Mouse (Mus musculus): Measurements from ENCODE around the gene Utp20. TPM values are rescaled to one million over a fixed set of nuclear protein-coding genes. Genes with fewer than 3 reads are reported as not detected.

Gene Utp20
- polyA plus RNA-seq, 2 experiments = 6.6 to 6.7 TPM

GRCm38 (mm10) chr10:88732309-88732622, 94.3 kb downstream of the Utp20 start:
- H3K4me2 ChIP-seq (ENCODE audit: low read depth) = peak overlapping the region; percentile 86
- TF ChIP-seq CTCF (IDR thresholded peaks at IDR 0.05; ENCODE audit: low read depth) = 0 out of 2 replicates have a peak, but pooled peaks have one; percentile 6
- no peak for TF ChIP-seq EP300 (IDR thresholded peaks at IDR 0.05; ENCODE audit: low read depth)
- no peaks in the 10 kb centered on the region for H3K27me3 ChIP-seq (ENCODE audit: control insufficient read depth, insufficient read depth, low read length)
- H3K9me3 ChIP-seq (ENCODE audit: control insufficient read depth, low read length) = no peaks in the 10 kb centered on the region
- peak; percentile 58 for ATAC-seq (ENCODE audit: insufficient read depth)
- WGBS (ENCODE audit: insufficient replicate concordance) = 1% methylated on average over 6 of the region's 6 CpGs
- peak in 2 of 3 experiments; percentile 34 to 46 for DNase-seq (ENCODE audit: low read depth in 3 of 3, low spot score in 3 of 3)
- no peak overlapping the region for H3K27ac ChIP-seq
- peaks cover 6 to 8% of the 10 kb centered on the region in 2 experiments for H3K4me1 ChIP-seq (replicated peaks; ENCODE audit: control insufficient read depth in 2 of 2, insufficient read depth in 2 of 2, low read length in 1 of 2)
- H3K9ac ChIP-seq (replicated peaks) = peak overlapping the region; percentile 83
- peaks cover under 1% of the 10 kb centered on the region; the same call in 1 of the 2 replicates for H3K36me3 ChIP-seq (replicated peaks; ENCODE audit: control insufficient read depth, insufficient read depth, low read depth)
- peak overlapping the region; percentile 80 to 83 for H3K4me3 ChIP-seq (ENCODE audit: insufficient read depth in 1 of 2, low read depth in 2 of 2, low read length in 2 of 2)

- peak overlapping the region; percentile 83 for H3K9ac ChIP-seq (replicated peaks)
- DNase-seq (ENCODE audit: low read depth in 3 of 3, low spot score in 3 of 3) = no peak
- H3K4me1 ChIP-seq (replicated peaks; ENCODE audit: control insufficient read depth in 2 of 2, insufficient read depth in 2 of 2, low read length in 1 of 2) = peaks cover 6 to 8% of the 10 kb centered on the region in 2 experiments
- no peak overlapping the region; the same call in 1 of the 2 replicates for H3K27ac ChIP-seq
- H3K4me2 ChIP-seq (ENCODE audit: low read depth) = peak overlapping the region; percentile 86
- H3K36me3 ChIP-seq (replicated peaks; ENCODE audit: control insufficient read depth, insufficient read depth, low read depth) = no peaks in the 10 kb centered on the region
- peak; percentile 42 for ATAC-seq (ENCODE audit: insufficient read depth)
- H3K27me3 ChIP-seq (ENCODE audit: control insufficient read depth, insufficient read depth, low read length) = no peaks in the 10 kb centered on the region
- H3K4me3 ChIP-seq (ENCODE audit: insufficient read depth in 1 of 2, low read depth in 2 of 2, low read length in 2 of 2) = peak overlapping the region; percentile 80 to 83
- 1% methylated on average over 57 of the region's 61 CpGs for WGBS (ENCODE audit: insufficient replicate concordance)
- no peak for TF ChIP-seq EP300 (IDR thresholded peaks at IDR 0.05; ENCODE audit: low read depth)
- TF ChIP-seq CTCF (IDR thresholded peaks at IDR 0.05; ENCODE audit: low read depth) = peak; percentile 29; the same call in 1 of the 2 replicates
- no peaks in the 10 kb centered on the region for H3K9me3 ChIP-seq (ENCODE audit: control insufficient read depth, low read length)
Measured at GRCm38 (mm10) chr10:88731496-88732308, 94.9 kb downstream of the Utp20 start.

GRCm38 (mm10) chr10:88730571-88731495, 95.8 kb downstream of the Utp20 start, which contains the start of gene Arl1:
Gene Arl1, plus strand, starts transcription at chr10:88730858.
- TF ChIP-seq EP300 (IDR thresholded peaks at IDR 0.05; ENCODE audit: low read depth) = no peak
- peak; percentile 8; the same call in 1 of the 2 replicates for TF ChIP-seq CTCF (IDR thresholded peaks at IDR 0.05; ENCODE audit: low read depth)

GRCm38 (mm10) chr10:88728166-88728565, 98.4 kb downstream of the Utp20 start:
- Histone ChIP-seq H3K27me3 (ENCODE audit: control insufficient read depth, insufficient read depth, low read length) (no peaks in the 10 kb centered on the region), H3K9ac (replicated peaks) (no peak overlapping the region), H3K4me2 (ENCODE audit: low read depth) (no peak overlapping the region), H3K4me1 (replicated peaks; ENCODE audit: control insufficient read depth in 2 of 2, insufficient read depth in 2 of 2, low read length in 1 of 2) (peaks cover 6 to 8% of the 10 kb centered on the region in 2 experiments), H3K4me3 (ENCODE audit: insufficient read depth in 1 of 2, low read depth in 2 of 2, low read length in 2 of 2) (no peak overlapping the region), H3K36me3 (replicated peaks; ENCODE audit: control insufficient read depth, insufficient read depth, low read depth) (no peaks in the 10 kb centered on the region), H3K27ac (no peak overlapping the region), H3K9me3 (ENCODE audit: control insufficient read depth, low read length) (no peaks in the 10 kb centered on the region)
- no peak for ATAC-seq (ENCODE audit: insufficient read depth)
- no peak for DNase-seq (ENCODE audit: low read depth in 3 of 3, low spot score in 3 of 3)
- 61% methylated on average over 8 of the region's 8 CpGs for WGBS (ENCODE audit: insufficient replicate concordance)
- TF ChIP-seq CTCF (IDR thresholded peaks at IDR 0.05; ENCODE audit: low read depth) (no peak), EP300 (IDR thresholded peaks at IDR 0.05; ENCODE audit: low read depth) (no peak)

More at GRCm38 (mm10) chr10:88730571-88731495, 95.8 kb downstream of the Utp20 start, which contains the start of gene Arl1:
- Histone ChIP-seq H3K4me1 (replicated peaks; ENCODE audit: control insufficient read depth in 2 of 2, insufficient read depth in 2 of 2, low read length in 1 of 2) (peaks cover 6 to 8% of the 10 kb centered on the region in 2 experiments), H3K27ac (peak within 1 kb of the TSS; percentile 26; the same call in 1 of the 2 replicates), H3K9me3 (ENCODE audit: control insufficient read depth, low read length) (no peaks in the 10 kb centered on the region), H3K27me3 (ENCODE audit: control insufficient read depth, insufficient read depth, low read length) (no peaks in the 10 kb centered on the region), H3K36me3 (replicated peaks; ENCODE audit: control insufficient read depth, insufficient read depth, low read depth) (no peaks in the 10 kb centered on the region), H3K4me3 (ENCODE audit: insufficient read depth in 1 of 2, low read depth in 2 of 2, low read length in 2 of 2) (peak within 1 kb of the TSS; percentile 80 to 83), H3K4me2 (ENCODE audit: low read depth) (peak within 1 kb of the TSS; percentile 86), H3K9ac (replicated peaks) (peak within 1 kb of the TSS; percentile 83)
- DNase-seq (ENCODE audit: low read depth in 3 of 3, low spot score in 3 of 3) (peak; percentile 65 to 68 (median 66)), ATAC-seq (ENCODE audit: insufficient read depth) (peak; percentile 87)
- under 1% methylated on average over 63 of the region's 65 CpGs for WGBS (ENCODE audit: insufficient replicate concordance)
